Mouse (Mus musculus) limb, embryonic 13.5 days (tissue): Measurements from ENCODE around the gene Rnf166. TPM values are rescaled to one million over a fixed set of nuclear protein-coding genes. Genes with fewer than 3 reads are reported as not detected.

Source experiments
- ATAC-seq: fragments of 200-750 bp; cut with Nextera tagmentation; 2 replicates; pipeline ENCODE4 v1.8.0; 2017; ENCODE audit warnings: low read depth, moderate number of reproducible peaks, moderate TSS enrichment; ENCODE audit not compliant: low FRiP score
- H3K27ac ChIP-seq: fragments of 300-500 bp; sonication (generic); 2 replicates; pipeline ENCODE4 v1.5.1; 2015; ENCODE audit warnings: inconsistent platforms, mild to moderate bottlenecking, moderate library complexity
- H3K27me3 ChIP-seq: fragments of 300-500 bp; sonication (generic); 2 replicates; pipeline ENCODE4 v1.6.1; 2015; ENCODE audit warnings: mild to moderate bottlenecking, inconsistent platforms
- H3K36me3 ChIP-seq: fragments of 300-500 bp; sonication (generic); 2 replicates; pipeline ENCODE4 v1.6.1; 2015; ENCODE audit warnings: inconsistent platforms, mild to moderate bottlenecking, moderate library complexity
- H3K4me1 ChIP-seq: fragments of 300-500 bp; sonication (generic); 2 replicates; pipeline ENCODE4 v1.6.1; 2015; ENCODE audit warnings: inconsistent platforms
- H3K4me2 ChIP-seq: fragments of 300-500 bp; sonication (generic); replicated peaks from 2 replicates; pipeline ENCODE4 v1.6.1; 2015; ENCODE audit warnings: inconsistent platforms, mild to moderate bottlenecking, moderate library complexity
- H3K4me3 ChIP-seq: fragments of 300-500 bp; sonication (generic); 2 replicates; pipeline ENCODE4 v1.5.1; 2015; ENCODE audit warnings: moderate library complexity, mild to moderate bottlenecking, inconsistent platforms
- H3K9ac ChIP-seq: fragments of 300-500 bp; sonication (generic); 2 replicates; pipeline ENCODE4 v1.6.1; 2015; ENCODE audit warnings: mild to moderate bottlenecking, inconsistent platforms
- H3K9me3 ChIP-seq: fragments of 300-500 bp; sonication (generic); 2 replicates; pipeline ENCODE4 v1.6.1; 2016; ENCODE audit warnings: inconsistent platforms
- WGBS: fragments of 180-500 bp; shearing (Covaris S2); methylation state at CpG from one replicate; pipeline ENCODE4 v1.1.7; 2015; 5-methylcytosine and 5-hydroxymethylcytosine counted together
- polyA plus RNA-seq: library from polyadenylated mRNA; unstranded; fragments of >200 nt; fragmentation: Nextera tagmentation; extraction: Ambion mirVana; gene quantifications from 2 replicates; pipeline ENCODE4 v1.2.1, GENCODE M21; 2015

Gene Rnf166
- polyA plus RNA-seq, 1 experiment from 2014 or later: 51.2 TPM

- no peaks in the 10 kb centered on the region for H3K9me3 ChIP-seq
- H3K4me3 ChIP-seq: no peak overlapping the region
- H3K9ac ChIP-seq: no peak overlapping the region
- H3K27me3 ChIP-seq: peaks cover 4% of the 10 kb centered on the region
- no peak overlapping the region for H3K27ac ChIP-seq
- H3K4me2 ChIP-seq: no peak overlapping the region
- H3K36me3 ChIP-seq: no peaks in the 10 kb centered on the region
- H3K4me1 ChIP-seq: no peaks in the 10 kb centered on the region
- 65% methylated on average over 7 of the region's 7 CpGs for WGBS
- peak; percentile 34; the same call in 1 of the 2 replicates for ATAC-seq
These were observed 24.6 kb downstream of the Rnf166 start for GRCm38 (mm10) chr8:122451161-122451703.

GRCm38 (mm10) chr8:122445203-122445602 lies 30.7 kb downstream of the Rnf166 start:
- Histone ChIP-seq H3K9ac (no peak overlapping the region), H3K4me2 (peak overlapping the region; percentile 96), H3K27me3 (no peaks in the 10 kb centered on the region), H3K36me3 (no peaks in the 10 kb centered on the region), H3K9me3 (no peaks in the 10 kb centered on the region), H3K4me1 (peaks cover 28% of the 10 kb centered on the region), H3K4me3 (no peak overlapping the region), H3K27ac (no peak overlapping the region)
- no peak for ATAC-seq
- WGBS: 53% methylated on average over 3 of the region's 3 CpGs

- Histone ChIP-seq H3K4me1 (peaks cover 28% of the 10 kb centered on the region), H3K4me3 (peak overlapping the region; percentile 71), H3K27me3 (no peaks in the 10 kb centered on the region), H3K9me3 (no peaks in the 10 kb centered on the region), H3K9ac (peak overlapping the region; percentile 78), H3K4me2 (peak overlapping the region; percentile 96), H3K36me3 (peaks cover 8% of the 10 kb centered on the region), H3K27ac (peak overlapping the region; percentile 91)
- ATAC-seq: 0 out of 2 replicates have a peak, but pooled peaks have one; percentile 10
- 13% methylated on average over 19 of the region's 19 CpGs for WGBS
These were observed 31.7 kb downstream of the Rnf166 start for GRCm38 (mm10) chr8:122444058-122444748.

- Histone ChIP-seq H3K4me2 (peak within 1 kb of the TSS; percentile 96), H3K27ac (peak within 1 kb of the TSS; percentile 91), H3K27me3 (no peaks in the 10 kb centered on the region), H3K36me3 (peaks cover 13% of the 10 kb centered on the region), H3K9ac (peak within 1 kb of the TSS; percentile 78), H3K4me3 (peak within 1 kb of the TSS; percentile 71), H3K4me1 (peaks cover 28% of the 10 kb centered on the region), H3K9me3 (no peaks in the 10 kb centered on the region)
- ATAC-seq: peak; percentile 99
- WGBS: under 1% methylated on average over 47 of the region's 47 CpGs
These were observed 32.4 kb downstream of the Rnf166 start, which contains the start of gene Mvd for GRCm38 (mm10) chr8:122443262-122444006. Mvd (minus strand) TSS chr8:122443422.

- Histone ChIP-seq H3K4me2 (peak overlapping the region; percentile 96), H3K36me3 (peaks cover 19% of the 10 kb centered on the region), H3K27me3 (no peaks in the 10 kb centered on the region), H3K9me3 (no peaks in the 10 kb centered on the region), H3K9ac (peak overlapping the region; percentile 76), H3K27ac (peak overlapping the region; percentile 75; the same call in 1 of the 2 replicates), H3K4me3 (peak overlapping the region; percentile 71), H3K4me1 (peaks cover 28% of the 10 kb centered on the region)
- 0 out of 2 replicates have a peak, but pooled peaks have one; percentile 1 for ATAC-seq
- WGBS: 1% methylated on average over 12 of the region's 12 CpGs
These were observed 33.1 kb downstream of the Rnf166 start for GRCm38 (mm10) chr8:122442781-122443180.

- Histone ChIP-seq H3K4me2 (peak overlapping the region; percentile 96), H3K36me3 (peaks cover 24% of the 10 kb centered on the region), H3K9me3 (no peaks in the 10 kb centered on the region), H3K4me1 (peaks cover 28% of the 10 kb centered on the region), H3K27ac (peak overlapping the region; percentile 75; the same call in 1 of the 2 replicates), H3K9ac (peak overlapping the region; percentile 76), H3K4me3 (peak overlapping the region; percentile 71), H3K27me3 (no peaks in the 10 kb centered on the region)
- WGBS: 19% methylated on average over 7 of the region's 7 CpGs
- ATAC-seq: no peak
These were observed 33.5 kb downstream of the Rnf166 start for GRCm38 (mm10) chr8:122442356-122442755.

GRCm38 (mm10) chr8:122441326-122441725 lies 34.5 kb downstream of the Rnf166 start:
- H3K4me3 ChIP-seq: no peak overlapping the region
- peaks cover 34% of the 10 kb centered on the region for H3K36me3 ChIP-seq
- no peak overlapping the region for H3K27ac ChIP-seq
- 100% methylated on average over 1 of the region's 1 CpGs for WGBS
- no peak overlapping the region for H3K9ac ChIP-seq
- ATAC-seq: no peak
- H3K4me2 ChIP-seq: no peak overlapping the region
- peaks cover 28% of the 10 kb centered on the region for H3K4me1 ChIP-seq
- no peaks in the 10 kb centered on the region for H3K9me3 ChIP-seq
- H3K27me3 ChIP-seq: no peaks in the 10 kb centered on the region

GRCm38 (mm10) chr8:122439336-122439735 lies 36.5 kb downstream of the Rnf166 start:
- Histone ChIP-seq H3K27ac (no peak overlapping the region), H3K9ac (0 out of 2 replicates have a peak overlapping the region, but pooled peaks have one; percentile 4), H3K27me3 (no peaks in the 10 kb centered on the region), H3K9me3 (no peaks in the 10 kb centered on the region), H3K4me3 (no peak overlapping the region), H3K36me3 (peaks cover 54% of the 10 kb centered on the region), H3K4me1 (peaks cover 14% of the 10 kb centered on the region), H3K4me2 (no peak overlapping the region)
- ATAC-seq: no peak
- WGBS: 92% methylated on average over 16 of the region's 16 CpGs

- no peaks in the 10 kb centered on the region for H3K27me3 ChIP-seq
- H3K9ac ChIP-seq: no peak overlapping the region
- H3K4me3 ChIP-seq: no peak overlapping the region
- peaks cover 17% of the 10 kb centered on the region for H3K4me1 ChIP-seq
- H3K4me2 ChIP-seq: peak overlapping the region; percentile 11; the same call in 1 of the 2 replicates
- WGBS: 87% methylated on average over 13 of the region's 13 CpGs
- no peak for ATAC-seq
- H3K36me3 ChIP-seq: peaks cover 63% of the 10 kb centered on the region
- peak overlapping the region; percentile 39; the same call in 1 of the 2 replicates for H3K27ac ChIP-seq
- no peaks in the 10 kb centered on the region for H3K9me3 ChIP-seq
These were observed 38.0 kb downstream of the Rnf166 start for GRCm38 (mm10) chr8:122437708-122438331.

- Histone ChIP-seq H3K27ac (no peak overlapping the region), H3K4me2 (no peak overlapping the region), H3K36me3 (peaks cover 63% of the 10 kb centered on the region), H3K4me1 (peaks cover 17% of the 10 kb centered on the region), H3K9me3 (no peaks in the 10 kb centered on the region), H3K27me3 (no peaks in the 10 kb centered on the region), H3K4me3 (no peak overlapping the region), H3K9ac (no peak overlapping the region)
- no peak for ATAC-seq
- WGBS: 88% methylated on average over 20 of the region's 20 CpGs
These were observed 39.2 kb downstream of the Rnf166 start for GRCm38 (mm10) chr8:122436586-122437125.

- no peak overlapping the region for H3K9ac ChIP-seq
- H3K4me3 ChIP-seq: no peak overlapping the region
- no peak overlapping the region for H3K4me2 ChIP-seq
- ATAC-seq: no peak
- H3K27me3 ChIP-seq: no peaks in the 10 kb centered on the region
- H3K36me3 ChIP-seq: peaks cover 63% of the 10 kb centered on the region
- WGBS: 91% methylated on average over 9 of the region's 9 CpGs
- no peak overlapping the region for H3K27ac ChIP-seq
- H3K4me1 ChIP-seq: peaks cover 22% of the 10 kb centered on the region
- H3K9me3 ChIP-seq: no peaks in the 10 kb centered on the region
These were observed 39.7 kb downstream of the Rnf166 start for GRCm38 (mm10) chr8:122436146-122436545.
